Mouse (Mus musculus) megakaryocyte progenitor cell, adult 5-6 weeks (primary cell): ENCODE measurements around the gene Myoz1. TPM values are rescaled to one million over a fixed set of nuclear protein-coding genes. Genes with fewer than 3 reads are reported as not detected.
A peak's percentile ranks its signal among the peaks of the same experiment; 100 is the strongest.
"Not testable (repeated sequence)": the region's sequence is repeated elsewhere in the genome, so short reads cannot be mapped to it uniquely, and the experiment has no call there.

Experiments used
- ATAC-seq: replicated peaks from 2 replicates; pipeline ENCODE4 v1.8.0; 2016; ENCODE audit warnings: mild to moderate bottlenecking, moderate TSS enrichment, inconsistent platforms; ENCODE audit not compliant: poor library complexity
- total RNA-seq, 2 experiments: library from RNA; stranded (forward) in 1 of 2; stranded (reverse) in 1 of 2; fragments of 157-497, 149-512 nt in 1 of 2; fragments of 200-1000 nt in 1 of 2; gene quantifications; 2 replicates each; pipeline versions ENCODE4 v1.2.3 to v1.2.4; 2015 to 2017

The Myoz1 gene
- total RNA-seq, 2 experiments from 2014 or later, result not detected

DNA sequence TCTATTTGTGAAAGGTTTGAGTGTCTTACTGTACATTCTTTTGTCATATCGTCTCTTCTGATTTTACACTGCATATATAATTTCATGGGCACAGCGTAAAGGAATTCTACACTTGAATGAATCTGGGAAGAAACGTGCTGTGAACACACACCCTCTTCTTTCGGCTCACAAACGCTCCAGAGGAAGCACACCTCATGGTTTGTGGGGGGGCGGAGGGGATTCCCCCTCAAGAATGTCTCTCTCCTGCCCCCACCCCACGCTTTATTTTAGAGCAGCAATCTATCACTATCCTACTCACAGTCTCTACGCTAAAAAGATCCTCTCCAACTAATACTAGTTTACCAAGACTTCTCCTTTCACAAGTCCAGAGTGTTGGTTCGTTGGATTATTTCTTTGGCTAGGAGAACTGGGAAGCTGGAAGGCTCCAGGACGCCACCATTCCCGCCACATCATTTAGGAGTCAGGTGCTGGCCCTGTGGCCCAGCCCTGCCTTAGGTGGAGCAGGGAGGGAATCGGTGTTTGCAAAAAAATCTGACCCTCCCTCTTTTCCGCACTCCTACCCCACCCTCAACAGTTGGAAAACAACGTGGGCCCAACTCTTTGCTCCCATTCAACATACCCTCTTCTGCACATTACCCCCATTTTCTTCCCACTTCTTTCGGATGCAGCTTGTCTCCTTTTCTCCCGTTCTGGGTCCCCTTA is 16.3 kb downstream of the Myoz1 start:
- ATAC-seq, result peak; percentile 1; the same call in 1 of the 2 replicates

DNA sequence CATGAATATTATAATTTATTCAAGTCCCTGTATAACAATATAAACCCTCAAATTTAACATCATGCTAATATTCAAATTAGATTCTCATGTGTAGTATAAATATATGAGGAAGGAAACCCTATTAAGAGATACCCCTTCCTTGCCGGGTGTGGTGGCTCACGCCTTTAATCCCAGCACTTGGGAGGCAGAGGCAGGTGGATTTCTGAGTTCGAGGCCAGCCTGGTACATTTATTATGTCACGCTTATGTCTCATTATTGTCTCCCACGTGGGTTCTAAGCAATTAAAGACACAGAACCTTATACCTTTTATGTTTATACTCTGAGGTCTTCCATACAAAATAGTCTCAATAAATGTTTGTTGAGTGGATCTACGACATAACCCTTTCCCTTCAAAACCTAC is 17.6 kb downstream of the Myoz1 start:
- no peak for ATAC-seq

DNA sequence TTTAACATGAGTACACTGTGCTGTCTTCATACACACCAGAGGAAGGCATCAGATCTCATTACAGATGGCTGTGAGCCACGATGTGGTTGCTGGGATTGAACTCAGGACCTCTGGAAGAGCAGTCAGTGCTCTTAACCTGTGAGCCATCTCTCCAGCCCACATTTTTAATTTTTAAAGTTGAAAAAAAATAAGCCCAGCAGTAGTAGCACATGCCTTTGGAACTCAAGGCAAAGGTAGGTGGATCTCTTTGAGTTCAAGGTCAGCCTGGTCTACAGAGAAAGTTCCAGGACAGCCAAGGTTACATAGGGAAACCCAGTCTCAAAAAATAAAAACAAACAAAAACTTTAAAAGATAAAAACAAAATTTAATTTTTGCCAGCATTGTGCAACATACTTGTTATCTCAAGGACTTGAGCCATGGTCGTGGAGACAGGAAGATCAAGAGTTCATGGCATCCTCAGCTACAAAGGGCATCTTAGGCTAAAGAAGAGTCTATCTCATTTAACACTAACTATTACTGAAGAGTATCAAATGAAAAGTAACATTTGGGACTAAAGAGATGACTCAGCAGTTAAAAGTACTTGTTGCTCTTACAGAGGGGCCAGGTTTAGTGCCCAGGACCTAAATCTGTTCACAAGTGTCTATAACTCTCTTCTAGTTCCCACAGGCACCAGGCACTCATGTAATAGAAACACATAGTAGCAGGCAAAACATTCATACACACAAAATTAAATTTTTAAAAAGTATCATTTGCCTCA is 18.3 kb downstream of the Myoz1 start:
- no peak for ATAC-seq

DNA sequence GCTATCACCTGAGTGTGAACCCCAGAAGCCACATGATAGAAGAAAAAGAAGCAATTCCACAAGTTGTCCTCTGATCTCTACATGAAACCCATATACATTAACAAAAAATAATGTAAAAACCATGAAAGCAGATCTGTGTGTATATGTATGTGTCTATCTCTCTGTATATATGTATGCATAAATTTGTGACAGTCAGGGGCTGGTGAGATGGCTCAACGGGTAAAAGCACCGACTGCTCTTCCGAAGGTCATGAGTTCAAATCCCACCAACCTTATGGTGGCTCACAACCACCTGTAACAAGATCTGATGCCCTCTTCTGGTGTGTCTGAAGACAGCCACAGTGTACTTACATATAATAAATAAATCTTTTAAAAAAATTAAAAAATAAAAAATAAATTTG is 19.4 kb downstream of the Myoz1 start:
- ATAC-seq, result not testable (repeated sequence)

DNA sequence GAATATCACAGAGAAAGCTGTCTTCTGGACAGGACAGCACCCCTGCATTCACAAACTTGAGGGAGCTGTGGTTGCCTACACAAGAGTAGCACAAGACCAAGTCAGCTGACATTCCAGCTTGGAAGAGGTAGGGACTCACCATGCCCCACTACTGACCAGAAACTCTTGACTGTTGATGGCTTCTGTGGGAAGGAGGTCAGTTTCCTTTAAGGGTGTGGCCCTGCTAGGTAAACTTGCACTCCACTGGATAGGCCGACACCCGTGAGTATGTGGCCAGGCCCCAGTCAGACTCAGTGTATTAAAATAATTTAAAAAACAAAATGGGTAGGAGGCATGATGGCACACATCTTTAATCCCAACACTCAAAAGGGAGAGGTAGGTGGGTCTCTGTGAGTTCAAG is 20.8 kb downstream of the Myoz1 start:
- no peak for ATAC-seq

DNA sequence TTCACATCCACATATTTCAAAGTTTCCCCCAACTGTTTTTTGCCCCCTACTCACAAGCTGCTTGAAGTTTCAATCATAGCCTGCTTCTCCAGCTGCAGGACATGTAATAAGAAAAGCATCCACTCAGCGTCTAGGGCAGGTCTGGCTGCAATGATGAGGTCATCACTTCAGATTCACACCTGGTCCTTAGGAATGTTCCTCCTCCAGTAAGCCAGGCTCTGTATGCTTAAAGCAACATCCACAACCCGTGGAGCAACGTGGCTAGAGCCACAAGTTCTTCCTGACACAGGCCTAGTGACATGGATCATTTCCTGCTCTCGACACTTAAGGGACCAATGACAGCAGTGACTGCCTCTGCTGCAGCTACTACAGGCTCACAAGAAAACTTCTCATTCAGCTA is 25.1 kb downstream of the Myoz1 start:
- no peak for ATAC-seq

DNA sequence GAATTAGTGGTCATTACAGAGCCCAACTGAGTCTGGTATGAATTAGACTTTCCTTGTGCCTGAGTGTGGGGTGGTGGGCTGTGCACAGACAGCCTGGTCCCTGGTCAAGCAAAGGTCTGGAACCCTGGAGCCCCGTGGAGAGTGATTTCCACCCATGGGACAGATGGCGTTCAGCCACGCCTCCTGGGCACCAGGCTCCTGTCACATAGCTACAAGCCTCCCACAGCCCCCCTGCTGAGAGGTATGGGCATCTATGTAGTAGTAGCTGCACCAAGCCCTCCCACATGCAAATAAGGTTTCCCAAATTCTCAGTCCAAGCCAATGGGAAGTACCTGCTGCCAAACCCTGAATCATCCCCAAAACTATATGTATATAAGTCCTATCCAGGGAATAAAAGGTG is 29.4 kb downstream of the Myoz1 start:
- no peak for ATAC-seq

DNA sequence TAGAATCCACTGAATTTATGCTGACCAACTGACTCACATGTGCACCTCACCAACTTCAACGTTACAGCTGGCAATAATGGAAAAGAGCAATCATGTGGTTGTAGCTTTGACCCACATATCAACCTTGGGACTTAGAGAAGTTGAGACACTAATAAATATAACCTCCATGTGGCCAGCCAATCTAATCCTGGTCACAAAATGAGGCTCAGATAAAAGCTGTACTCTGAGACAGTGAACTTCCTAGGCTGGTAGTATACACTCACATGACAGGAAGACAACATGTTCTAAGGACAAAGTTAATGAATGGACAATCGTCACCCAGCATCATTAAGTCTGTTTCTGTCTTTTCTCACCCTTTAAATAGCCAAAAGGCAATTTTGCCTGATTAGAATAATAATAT is 29.9 kb downstream of the Myoz1 start:
- ATAC-seq, result no peak

DNA sequence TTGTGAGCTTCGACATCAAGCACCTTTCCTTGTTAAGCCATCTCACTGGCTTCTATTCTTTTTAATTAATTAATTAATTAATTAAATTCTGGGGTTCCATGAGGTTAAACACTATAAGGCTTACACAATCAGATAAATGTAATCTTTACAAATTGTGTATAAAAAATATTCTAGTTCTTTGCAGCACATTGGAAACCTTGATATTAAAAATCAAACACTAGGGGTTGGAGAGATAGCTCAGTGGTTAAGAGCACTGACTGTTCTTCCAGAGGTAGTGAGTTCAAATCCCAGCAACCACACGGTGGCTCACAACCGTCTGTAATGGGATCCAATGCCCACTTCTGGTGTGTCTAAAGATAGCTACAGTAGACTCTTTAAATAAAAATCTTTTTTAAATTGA is 33.4 kb downstream of the Myoz1 start:
- no peak for ATAC-seq

DNA sequence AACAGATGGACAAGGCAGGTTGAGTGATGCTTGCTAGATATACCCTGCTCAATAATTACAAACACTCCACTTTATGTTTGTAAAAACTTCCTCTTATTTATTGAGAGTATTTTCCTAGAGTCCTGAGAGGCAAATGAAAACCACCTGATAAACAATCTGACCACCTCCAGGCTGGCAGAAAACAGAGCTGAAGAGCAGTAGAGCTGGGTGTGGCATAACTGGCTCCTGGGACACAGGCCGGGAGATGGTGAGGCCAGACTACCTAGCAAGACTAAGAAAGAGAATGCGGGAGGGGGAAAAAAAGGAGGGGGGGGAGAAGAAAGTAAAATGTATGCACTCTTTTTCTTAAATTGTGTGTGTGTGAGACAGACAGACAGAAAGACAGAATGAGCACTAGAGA is 33.9 kb downstream of the Myoz1 start:
- no peak for ATAC-seq

DNA sequence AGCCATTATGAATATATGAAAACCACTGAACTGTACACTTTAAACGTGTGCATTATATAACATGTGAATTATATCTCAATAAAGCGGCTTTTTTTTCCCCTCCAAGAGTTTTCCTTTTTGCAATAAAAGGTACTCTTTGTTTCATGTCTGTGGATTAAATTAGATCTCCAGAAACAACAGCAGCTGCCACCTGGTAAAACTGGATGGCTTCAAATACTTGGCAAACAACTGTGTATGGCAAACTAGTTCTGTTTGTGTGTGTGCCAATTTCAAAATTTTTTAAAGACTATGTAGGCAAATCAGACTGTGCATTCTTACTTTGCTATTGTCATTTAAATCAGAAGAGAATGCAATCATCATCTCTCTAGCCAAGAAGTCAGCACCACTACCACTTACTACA is 34.4 kb downstream of the Myoz1 start:
- no peak for ATAC-seq

DNA sequence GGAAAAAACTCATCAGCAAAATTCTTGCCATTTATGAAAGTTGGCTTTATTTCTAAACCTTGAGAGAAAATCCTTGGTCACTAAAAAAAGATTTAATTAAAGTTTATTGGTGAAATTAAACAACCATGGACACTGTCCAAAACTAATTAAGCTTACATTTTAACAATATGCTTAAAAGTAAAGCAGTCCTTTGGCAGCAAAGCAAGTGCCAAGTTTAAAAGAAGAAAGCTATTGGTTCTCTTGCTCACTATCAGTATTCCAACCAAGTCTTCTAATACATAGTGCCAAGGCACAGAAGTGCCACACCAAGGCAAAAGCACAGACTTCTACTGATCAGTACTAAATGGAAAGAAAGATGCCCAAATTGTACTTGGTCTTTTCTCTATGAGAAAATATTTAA is 37.2 kb downstream of the Myoz1 start:
- ATAC-seq, result no peak

DNA sequence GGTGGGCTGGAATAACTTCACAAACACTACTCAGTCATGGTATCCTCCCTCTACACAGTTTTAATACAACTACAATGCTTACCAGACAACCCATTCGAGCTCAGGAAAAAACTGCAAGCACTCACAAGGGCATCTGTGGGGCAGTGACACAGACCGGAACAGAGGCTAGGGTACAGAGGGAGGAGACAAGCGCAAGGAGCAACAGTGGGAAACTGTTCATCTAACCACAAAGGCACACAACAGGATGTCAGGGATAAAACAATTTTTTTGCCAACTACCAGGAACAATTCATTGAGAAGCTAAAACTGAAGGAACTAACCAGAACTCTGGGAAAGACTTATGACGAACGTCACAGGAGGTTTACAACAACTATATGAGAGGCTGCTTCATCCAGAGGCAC is 38.1 kb downstream of the Myoz1 start:
- peak; percentile 79 for ATAC-seq

DNA sequence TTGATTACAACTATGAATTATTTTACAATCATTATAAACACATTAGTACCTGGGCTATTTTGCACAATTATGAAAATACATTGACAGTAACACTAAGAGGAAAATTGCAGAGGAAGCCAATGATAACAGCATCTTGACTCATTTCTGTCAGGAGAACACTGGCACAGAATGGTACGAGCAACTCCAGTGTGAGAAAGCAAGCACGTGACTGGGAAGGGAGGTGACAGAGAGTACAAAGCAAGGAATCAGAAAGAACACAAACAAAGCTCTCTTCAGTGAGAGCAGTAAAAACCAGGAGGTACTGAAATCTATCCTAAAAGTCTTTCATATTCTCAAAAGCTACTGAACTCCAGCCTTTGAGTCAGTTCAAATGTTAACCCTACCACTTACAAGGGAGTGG is 39.9 kb downstream of the Myoz1 start:
- ATAC-seq, result peak; percentile 33; the same call in 1 of the 2 replicates

DNA sequence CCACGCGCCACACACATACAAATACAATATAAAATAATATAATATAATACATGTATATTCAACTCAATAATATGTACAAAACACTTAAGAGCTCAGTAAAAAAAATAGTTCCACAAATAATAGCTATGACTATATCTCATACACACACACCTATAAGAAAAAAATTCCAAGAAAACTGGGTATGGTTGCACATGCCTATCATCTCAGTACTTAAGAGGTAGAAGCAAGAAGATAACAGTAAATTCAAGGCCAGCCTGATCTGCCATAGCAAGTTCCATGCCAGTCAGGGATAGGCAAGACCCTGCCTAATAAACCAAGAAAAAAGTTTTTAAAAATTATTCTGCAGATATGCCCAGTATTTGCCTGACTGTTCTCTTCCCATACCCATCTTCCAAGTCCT is 41.3 kb downstream of the Myoz1 start:
- no peak for ATAC-seq

DNA sequence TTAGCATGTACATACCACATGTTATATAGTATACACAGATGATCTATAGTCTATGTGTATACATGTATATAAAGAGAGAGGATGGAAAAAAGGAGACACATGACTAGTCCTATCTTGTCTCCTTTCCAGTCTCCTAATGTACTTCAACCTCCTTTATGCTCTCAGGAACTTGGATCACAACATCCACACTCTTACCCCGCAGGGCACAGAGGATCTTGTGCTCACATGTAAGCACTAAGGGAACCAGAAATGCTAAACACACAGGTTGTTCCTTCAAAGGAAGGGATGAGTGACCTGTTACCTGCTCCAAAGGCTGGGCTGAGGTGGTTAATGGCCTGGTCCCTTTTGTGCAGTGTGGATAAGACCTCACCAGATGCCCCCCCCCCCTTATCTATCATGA is 43.5 kb downstream of the Myoz1 start:
- ATAC-seq, result no peak

DNA sequence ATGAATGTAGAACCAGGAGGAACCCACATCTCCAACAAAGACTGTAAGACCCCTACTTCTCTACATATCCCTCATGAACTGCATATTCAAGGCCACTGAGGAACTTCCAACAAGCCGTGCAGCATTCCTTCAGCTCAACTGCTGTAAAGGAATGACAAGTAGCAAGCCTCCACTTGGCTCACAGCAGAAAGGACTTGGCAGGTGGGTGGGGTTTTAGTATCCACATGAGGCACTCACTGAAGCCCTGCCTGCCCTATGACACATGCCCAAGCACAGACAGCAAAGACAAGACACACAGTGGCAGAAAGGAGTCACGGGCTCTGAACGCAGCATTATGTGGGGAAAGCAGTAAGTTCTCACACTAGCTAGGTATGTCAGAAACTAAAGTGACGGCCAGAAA is 46.2 kb downstream of the Myoz1 start:
- no peak for ATAC-seq

DNA sequence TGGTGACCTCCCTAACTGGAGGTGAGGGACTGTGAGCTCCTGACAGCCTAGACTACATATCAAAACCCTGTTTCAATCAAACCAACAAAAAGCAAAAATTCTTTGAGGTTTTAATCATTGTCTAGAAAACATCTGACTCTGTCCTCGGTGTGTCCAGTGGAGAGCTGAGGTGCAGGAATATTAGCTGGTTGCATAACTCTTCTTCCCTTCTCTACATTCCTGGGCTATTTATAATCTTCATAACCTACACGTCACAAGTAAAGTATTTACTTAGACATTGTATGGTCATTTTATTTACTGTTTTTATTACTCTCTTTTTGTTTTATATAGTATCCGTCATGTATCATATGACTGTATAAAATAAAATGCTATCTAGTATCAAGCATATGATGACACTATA is 46.8 kb downstream of the Myoz1 start:
- no peak for ATAC-seq

DNA sequence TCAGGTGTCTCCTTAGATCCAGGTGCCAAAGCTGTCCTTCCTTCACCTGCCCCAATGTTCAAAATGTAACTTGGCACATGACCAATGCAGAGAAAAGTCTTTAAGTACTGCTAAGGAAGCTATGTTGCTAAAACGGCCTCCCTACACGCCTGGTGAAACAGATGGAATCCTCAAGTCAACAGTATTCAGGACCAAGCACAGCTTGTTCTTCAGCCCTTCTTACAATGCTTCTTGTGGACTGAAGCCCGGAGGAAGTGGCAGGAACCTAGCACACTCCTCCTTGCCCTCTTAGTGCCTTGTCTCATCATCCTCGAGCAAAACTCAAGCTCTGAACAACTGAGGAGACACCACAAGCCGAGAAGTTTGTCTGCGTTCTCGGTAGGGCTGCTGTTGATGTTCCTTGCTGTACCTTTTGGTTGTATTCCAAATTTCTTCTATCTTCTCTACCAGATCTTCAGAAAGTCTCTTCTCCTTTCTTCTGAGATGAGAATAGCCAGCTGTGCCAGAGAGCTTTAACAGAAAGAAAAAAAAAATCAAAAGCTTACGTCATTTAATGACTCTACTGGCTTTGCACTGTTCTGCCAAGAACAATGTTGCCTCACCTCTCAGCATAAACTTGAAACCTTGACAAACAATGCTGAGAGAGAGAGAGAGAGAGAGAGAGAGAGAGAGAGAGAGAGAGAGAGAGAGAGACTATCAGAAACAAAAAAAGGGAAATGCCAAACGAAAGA is 48.8 kb downstream of the Myoz1 start:
- ATAC-seq, result peak; percentile 69

DNA sequence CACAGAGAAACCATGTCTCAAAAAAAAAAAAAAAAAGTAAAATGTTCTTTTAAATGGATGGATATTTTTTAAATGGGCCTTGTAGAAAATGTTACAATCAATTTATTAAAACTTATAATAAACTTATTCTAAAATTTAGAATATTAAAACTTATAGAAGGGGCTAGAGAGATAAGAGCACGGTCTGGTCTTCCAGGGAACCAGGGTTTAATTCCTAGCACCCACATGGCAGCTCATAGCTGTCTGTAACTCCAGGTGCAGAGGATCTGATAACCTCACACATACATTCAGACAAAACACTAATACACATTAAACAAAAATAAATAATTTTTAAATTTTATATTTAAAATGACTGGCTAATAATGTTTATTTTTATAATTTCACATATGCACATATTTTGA is 55.1 kb downstream of the Myoz1 start:
- ATAC-seq, result no peak

DNA sequence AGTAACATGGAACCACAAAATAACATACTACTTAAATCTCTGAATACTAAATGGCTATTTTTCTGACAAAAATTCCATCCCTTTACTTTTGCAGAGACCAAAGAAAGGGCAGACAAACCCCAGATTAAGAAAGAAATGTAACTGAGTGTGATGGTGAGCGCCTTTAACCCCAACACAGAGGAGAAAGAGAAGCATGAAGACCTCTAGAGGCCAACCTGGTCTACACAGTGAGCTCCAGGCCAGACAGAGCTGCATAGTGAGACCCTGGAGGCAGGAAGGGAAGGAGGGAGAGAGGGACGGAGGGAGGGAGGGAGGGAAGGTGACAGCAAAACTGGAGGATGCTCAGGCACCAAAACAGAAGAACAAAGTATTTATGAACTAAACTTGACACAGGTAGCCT is 56.1 kb downstream of the Myoz1 start:
- ATAC-seq, result no peak

DNA sequence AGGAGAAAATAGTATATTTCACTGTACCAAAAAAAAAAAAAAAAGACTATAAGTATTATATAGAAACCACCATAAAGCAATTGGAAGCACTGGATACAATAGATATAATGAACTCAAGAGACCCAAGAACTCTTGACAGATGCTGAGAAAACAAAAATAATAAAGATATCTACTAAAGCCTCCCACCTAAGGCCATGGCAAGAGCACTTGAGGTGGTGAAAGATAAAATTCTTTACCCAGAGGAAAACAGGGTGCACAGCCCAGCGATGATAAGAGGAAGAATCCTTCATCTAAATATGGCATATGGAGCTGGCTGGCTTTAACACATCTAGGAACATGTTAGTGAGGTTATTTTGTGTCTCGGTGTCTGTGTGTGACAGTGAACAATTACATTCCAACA is 56.8 kb downstream of the Myoz1 start:
- ATAC-seq, result peak; percentile 97
